Mouse (Mus musculus): Measurements from ENCODE around the gene Dchs2.

Dchs2 gene

DNA sequence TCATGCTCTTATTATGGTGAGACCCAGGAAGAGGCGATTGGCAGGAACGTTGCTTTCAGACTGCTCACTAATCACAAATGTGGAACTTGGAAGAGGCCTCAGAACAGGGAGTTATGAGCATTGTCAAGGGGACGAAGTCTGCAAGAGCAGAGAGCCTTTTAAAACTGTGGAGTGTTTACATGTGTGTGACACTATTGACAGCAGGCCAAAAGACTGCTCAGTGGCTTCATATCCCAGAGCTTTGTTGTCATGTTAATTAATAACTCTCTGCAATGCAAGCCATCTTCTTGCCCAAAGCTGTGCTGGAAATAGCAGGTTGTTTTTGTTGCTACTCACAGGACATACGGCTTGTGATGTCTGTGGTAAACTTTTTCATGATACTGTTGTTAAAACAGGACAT is 27.9 kb downstream of the Dchs2 start:
- DNase-seq (ENCODE audit: low spot score): no peak

DNA sequence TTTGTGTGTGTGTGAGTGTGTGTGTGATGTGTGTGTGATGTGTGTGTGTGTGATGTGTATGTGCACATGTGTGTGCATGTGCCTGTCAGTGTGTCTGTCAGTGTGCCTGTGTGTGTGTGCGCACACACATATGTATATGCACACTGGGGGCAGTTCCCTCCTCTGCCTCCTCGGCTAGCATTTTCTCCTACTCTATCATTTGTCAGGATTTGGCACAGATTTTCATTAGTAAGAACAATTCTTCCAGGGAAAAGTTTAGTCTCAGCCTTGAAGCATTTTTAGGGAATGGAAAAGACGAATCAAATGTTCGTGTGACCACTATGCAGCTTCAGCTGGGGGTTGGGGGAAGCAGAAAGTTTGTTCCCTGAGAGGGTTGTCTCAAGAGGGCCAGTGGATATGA is 28.4 kb downstream of the Dchs2 start:
- no peak for DNase-seq (ENCODE audit: low spot score)

DNA sequence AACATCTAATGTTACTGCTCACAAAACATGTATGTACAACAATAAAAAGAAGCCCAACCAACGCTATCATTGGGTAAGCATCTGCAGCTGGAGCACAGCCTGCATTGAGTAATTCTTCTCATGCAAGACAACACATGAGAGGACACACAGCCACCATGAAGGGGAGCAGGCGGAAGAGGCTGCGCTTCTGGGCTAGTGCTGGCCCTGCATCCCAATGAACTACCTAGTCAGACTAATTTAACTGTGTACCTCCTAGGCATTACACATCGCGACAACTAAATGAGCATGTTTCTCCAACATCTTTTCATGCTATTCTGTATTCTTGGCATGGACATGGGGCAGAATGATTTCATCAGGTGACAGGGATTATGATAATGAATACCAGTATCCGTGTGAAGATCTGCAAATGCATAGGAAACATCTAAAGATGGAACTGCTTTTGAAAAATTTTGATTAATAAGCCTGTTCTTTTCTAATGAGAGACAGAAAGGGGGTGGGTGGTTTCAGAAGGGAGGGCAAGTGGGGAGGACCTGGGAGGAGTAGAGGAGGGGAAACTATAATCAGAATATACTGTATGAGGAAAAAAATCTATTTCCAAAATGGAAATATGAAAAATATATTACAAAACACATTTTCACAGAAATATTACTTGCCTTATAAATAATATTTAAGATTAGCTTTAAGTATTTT is 33.9 kb downstream of the Dchs2 start:
- no peak for DNase-seq (ENCODE audit: low spot score)

DNA sequence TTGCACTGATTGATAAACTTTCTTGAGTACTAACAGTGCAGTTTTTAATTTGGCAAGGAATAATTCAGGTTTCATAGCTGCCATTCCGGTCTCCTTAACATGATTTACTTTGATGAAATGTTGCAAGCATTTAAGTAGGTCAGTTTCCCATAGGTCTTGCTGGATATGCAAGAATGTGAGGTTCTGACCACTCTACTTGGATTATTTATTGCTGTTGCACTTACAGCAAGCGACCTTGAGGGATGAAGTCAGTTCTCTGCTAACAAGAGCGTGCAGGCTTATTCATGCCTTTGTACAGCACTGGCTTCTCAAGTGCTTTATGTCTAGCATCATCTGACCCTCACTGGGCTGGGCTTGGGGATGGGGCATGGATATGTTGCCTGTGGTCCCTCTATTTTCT is 35.9 kb downstream of the Dchs2 start:
- DNase-seq (ENCODE audit: low spot score): no peak

DNA sequence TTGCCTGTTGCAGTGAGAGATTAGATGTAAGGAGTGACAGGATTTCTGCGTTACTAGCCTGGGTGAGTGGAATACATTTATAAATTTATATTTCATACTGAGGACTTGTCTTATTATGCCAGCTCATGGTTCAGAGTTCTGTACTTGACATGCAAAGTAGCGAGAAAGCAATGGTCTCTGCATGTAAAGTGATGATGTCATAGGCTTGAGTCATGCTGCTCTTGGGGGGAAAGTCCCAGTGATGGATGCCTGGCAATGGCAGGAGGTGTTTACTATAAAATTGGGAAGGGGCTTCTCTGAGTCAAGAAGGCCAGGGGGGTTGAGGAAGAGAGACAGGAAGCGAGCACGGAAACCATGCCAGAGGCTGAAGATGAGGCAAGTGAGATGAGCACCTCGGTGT is 57.8 kb downstream of the Dchs2 start:
- no peak for DNase-seq (ENCODE audit: low spot score)

DNA sequence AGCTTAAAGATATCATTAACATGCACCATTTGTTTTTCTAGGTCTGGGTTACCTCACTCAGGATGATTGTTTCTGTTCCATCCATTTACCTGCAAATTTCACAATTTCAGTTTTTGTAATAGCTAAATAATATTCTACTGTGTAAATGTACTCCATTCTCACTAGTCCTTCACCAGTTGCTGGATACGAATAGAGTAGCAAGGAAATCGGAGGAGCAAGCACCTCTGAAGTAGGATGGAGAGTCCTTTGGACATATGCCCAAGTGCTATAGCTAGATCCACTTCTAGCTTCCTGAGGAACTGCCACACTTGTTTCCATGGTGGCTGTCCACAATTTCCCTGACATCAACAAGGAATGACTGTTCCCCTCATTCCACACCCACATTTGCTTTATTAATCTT is 63.5 kb downstream of the Dchs2 start:
- no peak for DNase-seq (ENCODE audit: low spot score)

DNA sequence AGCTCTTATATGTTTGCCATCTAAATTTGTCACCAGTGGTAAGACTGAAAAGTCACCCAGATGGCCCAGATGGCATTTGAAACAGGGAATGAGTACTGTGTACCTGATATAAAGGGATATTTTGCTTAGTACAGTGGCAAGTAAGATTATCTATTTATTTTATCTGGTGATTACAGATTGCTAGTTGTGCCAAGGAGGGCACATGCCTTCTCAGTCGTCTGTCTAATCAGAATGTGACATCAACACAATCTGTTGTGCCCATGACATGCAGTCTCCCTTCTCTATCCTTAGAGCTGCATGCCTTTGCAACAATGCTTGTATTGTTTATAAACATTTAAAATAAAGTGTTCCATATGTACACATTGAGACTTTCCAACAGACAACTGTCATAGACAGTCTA is 64.7 kb downstream of the Dchs2 start:
- no peak for DNase-seq (ENCODE audit: low spot score)

DNA sequence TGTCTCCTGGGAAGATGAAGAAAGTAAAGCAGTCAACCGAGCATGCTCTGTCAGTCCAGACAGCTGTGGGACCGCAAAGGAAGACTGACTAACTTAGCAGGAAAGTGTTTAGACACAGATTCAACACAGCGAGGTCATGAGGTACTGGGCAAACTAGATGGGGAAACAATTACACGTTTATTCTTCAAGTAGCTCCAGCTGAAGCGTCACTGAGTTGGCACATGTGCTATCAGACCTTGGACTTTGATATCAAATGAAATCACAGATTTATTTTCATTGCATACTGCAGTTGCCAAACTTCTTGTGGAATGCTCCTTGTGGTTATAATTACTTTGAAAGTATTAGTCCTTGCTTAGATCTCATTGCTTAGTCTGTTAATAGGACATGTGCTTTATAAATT is 67.2 kb downstream of the Dchs2 start:
- no peak for DNase-seq (ENCODE audit: low spot score)

DNA sequence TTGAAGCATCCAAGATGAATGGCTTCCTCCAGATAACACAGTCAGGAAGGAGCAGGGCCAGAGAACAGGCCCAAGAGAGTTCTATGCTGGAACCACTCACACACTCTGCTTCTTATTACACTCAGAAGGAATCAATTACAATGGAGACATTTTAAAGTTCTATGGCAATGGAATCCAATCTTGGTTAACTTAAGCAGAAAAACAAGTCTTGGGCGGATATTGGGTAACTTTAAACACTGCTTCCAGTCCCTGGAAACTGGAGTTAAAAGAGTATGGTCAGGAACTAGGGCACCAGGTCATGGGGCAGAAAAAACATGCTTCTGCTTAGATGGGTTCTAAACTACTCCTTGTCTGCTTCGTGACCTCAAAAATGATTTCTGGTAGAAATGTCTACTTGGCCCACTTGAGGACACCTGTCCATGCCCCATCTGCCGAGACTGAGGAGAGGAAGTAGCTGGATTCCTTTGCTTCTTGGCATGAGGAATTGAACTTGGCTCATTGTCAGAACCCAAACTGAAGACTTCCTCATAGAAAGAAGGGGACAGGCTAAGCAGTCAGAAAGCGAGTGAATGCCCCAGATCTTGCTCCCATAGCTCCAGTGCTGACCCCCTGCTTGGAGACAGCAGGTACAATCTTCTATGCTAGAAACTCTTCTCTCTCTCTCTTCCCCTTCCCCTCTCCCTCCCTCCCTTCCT is 73.7 kb downstream of the Dchs2 start:
- peak; percentile 46 for DNase-seq (ENCODE audit: low spot score)

DNA sequence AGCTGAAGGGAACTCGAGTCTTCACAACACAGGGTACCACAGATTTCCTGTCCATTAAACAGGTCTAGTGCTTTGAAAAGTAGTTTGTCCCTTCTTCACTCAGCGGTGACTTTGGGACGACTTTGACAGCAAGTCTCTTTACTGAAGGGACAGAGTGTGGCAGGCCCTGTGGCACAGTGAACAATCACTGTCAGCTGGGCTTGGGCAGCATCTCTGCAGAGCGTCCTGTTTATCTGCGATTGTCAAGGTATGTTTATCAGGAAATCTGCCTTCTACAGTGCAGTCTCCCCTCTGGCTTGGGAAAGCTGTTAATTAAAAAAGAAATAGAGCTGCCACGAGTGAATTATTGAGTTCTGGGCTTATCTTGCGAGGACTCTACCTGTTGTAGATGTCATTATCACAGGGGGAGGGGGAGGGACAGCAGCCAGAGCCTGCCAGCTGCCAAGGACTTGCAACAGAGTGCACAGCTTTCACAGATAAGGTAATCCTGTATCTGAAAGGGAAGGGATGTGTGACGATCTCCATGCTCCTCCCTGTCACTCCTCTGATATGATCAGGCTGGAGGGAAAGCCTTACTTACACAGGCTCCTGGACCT is 77.4 kb downstream of the Dchs2 start:
- DNase-seq (ENCODE audit: low spot score): no peak

DNA sequence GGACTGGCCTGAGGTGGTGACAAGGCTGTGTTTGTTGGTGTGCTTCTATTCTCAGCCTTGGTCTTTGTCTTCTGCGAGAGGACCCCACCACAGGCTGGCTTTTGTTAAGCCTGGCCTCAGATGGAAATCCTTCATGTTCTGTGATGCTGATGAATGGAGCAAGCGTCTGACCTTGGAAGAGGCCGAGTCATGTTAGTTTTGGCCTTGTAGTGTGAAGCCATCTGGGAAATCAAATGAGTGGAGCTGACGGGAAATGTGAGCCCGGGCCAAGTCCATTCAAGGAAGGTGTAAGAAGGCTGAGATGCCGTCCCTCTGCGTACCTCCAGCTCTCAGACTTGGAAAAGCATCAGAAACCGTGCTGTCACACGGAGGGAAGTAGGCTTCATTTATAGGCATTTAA is 81.9 kb downstream of the Dchs2 start:
- no peak for DNase-seq (ENCODE audit: low spot score)

DNA sequence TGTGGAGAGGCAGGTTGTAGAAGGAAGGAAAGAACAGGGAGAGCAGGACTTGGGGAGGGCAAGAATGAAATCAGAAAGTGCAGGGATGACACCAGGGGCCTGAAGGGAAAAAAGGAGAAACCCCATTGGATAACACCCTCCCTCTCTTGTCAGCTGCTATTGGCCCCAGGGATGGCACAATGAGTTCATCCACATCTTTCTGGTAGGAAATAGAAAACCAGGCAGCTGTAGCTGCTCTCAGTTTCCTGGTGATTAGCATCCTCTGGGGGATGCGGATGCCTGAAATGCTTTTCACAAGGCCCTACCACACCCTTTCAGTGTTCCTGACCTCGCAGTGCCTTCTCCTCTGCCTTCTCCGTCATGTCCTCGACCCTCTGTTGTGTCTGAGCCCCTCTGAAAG is 82.5 kb downstream of the Dchs2 start:
- DNase-seq (ENCODE audit: low spot score): no peak

DNA sequence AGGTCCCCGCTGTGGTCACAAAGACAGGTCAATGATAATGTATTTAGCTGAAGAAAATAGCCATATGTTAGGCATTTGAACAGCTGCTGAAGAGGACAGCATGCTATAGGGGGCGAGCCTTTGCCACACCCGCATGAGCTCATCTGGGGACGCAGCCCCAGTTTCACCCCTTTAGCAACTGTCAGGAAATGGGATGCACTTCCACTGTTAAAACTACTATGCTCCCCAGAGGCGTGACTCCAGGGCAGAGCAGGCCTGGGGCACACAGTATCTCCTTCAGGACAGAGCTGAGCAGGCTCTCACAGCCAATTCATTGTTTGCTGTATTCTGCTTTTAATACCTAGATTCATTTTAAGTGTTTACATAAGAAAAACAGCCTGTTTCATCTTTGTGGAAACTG is 84.2 kb downstream of the Dchs2 start:
- DNase-seq (ENCODE audit: low spot score): no peak

DNA sequence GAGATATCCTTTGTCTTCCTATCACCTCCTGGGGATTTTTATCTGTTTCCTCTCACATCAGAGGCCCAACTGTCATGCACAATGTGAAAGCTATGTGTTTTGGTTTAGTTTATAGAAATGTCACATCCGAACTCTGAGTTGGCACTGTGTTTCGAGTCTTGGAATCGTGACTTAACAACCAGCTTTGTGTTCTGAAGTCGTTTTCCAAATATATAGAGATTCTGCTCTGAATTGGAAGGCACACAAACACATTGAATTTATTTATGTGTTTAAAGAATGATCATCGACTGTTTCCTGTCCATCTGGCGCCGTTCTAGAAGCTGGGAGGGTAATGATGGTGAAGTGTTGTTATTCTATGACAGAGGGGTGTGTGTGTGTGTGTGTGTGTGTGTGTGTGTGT is 84.8 kb downstream of the Dchs2 start:
- no peak for DNase-seq (ENCODE audit: low spot score)

DNA sequence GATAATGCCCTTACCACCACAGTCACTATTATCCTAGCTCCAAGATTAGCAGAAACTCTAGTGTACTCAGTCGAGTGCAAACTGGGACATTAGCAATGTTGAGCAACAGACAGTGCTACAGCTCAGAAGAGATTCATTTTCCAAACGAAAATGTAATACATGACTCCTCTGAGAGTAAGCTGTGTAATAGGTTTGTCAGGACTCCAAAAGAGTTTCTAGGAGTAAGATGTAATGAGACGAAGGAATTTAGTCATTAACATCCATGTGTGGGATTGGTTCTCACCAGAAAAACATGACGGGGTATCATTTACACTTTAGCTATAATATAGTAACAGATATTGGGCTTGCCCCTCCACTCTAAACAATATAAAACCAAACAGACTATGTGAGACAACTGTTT is 90.3 kb downstream of the Dchs2 start:
- no peak for DNase-seq (ENCODE audit: low spot score)

DNA sequence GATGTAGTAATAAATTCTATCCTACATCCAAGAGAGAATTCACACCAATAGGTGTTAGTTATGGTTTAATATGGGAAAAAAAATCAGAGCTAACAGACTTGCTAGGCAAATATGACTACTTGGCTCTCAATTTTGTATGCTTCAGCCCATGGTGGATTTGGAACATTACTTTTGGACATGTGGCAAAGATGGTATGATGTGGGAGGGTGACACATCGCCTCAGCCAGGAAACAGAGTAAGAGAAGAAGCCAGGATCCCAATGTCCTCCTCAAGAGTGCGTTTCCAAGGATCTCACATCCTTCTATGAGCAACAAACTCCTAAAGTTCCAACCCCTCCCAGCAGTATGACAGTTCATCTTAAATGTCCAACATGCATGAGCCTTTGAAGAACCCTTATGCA is 92.4 kb downstream of the Dchs2 start:
- DNase-seq (ENCODE audit: low spot score): no peak

DNA sequence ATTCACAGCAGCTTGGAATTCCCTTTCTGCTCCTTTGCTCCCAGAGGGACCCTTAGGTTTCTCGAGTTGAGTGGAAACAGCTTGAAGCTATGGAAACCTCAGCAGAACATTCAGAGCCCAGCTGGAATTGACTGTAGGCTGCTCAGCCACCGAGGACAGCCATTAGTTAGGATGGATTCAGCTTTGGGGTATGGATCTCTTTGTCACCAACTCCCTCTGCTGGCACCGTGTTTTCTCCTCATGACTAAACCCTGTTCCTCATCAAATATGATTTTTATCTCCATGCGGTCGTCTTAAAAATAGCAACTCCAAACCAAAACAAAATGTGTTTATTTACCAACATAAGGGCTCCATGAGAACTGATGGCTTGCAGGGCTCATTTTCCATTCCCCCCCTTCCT is 94.4 kb downstream of the Dchs2 start:
- no peak for DNase-seq (ENCODE audit: low spot score)

DNA sequence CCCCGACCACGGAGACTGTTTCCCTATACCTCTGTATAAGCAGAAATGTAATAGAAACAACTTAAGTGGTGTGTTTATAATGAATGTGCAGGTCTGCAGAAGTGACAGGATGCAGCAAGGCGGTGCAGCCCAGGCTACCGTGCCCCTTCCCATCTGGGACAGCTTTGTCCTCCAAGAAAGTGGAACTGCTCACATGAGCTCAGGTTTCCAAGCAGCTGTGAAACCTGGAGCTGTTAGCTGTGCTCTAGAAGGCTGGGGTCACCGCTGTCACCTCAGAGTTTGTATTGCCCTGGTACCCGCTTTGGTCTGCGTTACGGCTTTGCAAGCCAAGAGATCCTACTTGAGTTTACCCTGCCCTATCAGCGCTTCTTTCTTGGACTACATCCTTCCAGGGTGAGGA is 100.6 kb downstream of the Dchs2 start:
- no peak for DNase-seq (ENCODE audit: low spot score)

DNA sequence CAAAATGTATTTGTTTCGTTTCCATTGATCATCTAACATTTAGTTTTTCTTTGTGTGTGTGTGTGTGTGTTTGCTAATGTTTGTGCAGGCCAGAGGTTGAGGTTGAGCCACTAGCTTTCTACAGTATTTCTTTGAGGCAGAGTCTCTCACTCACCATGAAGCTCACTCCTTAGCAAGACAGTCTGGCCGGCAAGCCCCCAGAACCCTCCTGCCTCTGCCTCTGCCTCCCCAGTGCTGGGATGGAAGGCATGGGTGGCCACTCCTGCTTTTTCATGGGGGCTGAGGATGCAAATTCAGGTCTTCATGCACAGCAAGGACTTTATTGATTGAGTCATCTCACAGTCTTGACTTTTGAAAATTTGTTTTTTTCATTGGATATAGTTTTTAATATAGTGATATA is 102.6 kb downstream of the Dchs2 start:
- no peak for DNase-seq (ENCODE audit: low spot score)

DNA sequence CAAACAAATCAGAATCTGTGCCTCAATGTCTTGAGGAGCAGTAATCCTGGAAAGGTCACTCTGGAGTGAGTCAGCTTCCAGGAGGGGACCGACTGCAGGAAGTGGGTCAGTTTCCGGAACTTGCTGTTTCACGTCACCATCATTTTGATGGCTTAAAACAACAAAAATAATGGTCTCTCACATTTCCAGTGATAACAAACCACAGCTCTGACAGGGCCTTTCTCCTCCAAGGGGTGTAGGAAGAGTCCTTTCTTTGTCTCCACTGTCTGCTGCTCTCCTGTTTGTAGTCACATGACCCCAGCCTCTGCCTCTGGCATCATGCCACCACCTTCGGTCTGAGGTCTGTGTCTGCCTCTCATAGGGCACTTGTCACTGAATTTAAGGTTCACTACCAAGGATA is 106.7 kb downstream of the Dchs2 start:
- DNase-seq (ENCODE audit: low spot score): no peak

DNA sequence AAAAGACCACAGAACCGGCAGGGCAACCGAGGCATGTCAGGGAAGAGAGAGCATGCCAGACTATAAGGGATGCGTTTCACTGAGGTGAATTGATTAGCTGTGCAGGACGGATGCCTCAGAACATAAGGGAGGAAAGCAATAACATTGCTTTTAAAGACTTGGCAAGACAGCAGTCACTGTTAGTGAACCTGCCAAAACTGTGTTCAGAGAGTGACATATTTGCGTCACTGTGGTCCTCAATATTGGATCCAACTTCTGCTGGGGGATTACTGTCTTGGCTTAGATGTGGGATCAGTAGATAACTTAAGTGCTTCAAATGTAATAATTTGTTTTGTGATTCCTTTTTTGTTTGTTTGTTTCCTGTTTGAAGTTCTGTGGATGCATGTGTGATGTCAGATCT is 107.3 kb downstream of the Dchs2 start:
- no peak for DNase-seq (ENCODE audit: low spot score)

DNA sequence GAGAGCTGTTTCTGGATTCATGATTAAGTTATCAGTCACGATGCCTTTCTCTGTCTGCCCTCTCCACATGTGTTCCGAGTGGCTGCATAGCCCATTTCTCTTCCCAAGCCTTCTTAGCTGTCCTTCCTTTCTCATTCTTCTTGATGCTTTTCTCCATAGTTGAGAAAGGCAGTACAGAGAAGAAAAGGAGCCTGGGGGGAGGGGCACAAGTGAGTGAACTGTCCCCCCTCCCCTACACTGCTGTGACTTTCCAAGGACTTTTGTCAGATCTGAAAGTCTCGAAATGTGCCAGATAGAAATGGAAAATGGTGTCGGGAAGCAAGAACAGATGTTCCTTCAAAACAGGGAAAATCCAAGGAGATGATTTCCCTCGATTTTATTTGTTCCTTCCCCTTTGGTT is 118.8 kb downstream of the Dchs2 start:
- DNase-seq (ENCODE audit: low spot score): no peak

DNA sequence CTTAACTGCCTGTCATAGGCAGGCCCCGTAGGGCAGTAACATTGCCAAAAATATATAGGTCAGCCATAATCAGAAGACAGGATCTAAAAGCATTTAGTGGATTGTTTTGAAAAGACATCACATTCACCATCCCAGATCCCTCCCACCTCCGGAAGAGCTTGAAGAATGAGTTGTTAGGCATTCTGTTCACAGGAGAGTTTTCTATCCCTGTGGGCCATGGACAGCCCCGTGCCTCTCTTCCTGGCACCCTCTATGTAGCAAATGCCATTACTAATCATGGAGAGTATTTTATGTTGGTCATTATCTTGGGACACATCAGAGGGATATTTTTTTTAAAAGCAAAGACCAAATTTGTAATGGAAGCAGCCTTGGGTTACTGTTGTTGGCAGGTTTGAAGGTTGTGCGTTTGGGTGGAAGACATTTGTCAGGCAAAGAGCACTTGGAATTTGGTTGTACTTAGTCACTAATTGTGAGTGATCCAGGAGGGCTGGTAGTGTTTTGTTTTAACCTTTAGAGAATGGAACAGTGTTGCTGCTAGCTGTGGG is 122.3 kb downstream of the Dchs2 start:
- DNase-seq (ENCODE audit: low spot score): no peak

DNA sequence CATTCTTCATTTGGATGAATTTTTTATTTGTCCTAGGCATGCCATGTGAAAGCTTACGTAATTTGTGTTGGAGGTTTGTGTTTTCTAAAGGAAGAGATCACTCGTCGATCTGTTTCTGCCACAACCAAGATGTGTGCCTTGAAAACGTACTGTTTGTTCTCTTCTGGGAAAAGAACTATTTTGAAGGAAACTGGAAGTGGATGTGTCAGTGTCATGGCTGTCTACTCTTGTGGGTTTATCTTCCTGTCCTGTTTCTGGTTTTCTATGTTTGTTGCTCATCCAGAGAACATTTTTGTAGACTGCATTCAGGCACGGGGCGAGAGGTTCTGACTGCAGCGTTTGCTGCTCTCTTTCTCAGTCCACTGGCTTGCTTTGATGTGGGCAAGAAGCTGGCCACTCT is 124.2 kb downstream of the Dchs2 start:
- no peak for DNase-seq (ENCODE audit: low spot score)

Measured in adipocyte (in vitro differentiated cells).